Mouse (Mus musculus) testis, adult 2 months (tissue): ENCODE results near the gene Cars2.

Source experiments
- CTCF ChIP-seq: fragments of 200-500 bp; IDR thresholded peaks from 2 replicates; pipeline ENCODE4 v1.5.1; 2012; ENCODE audit warnings: low read depth, mild to moderate bottlenecking, inconsistent platforms, low read length, moderate library complexity; ENCODE audit not compliant: control insufficient read depth, insufficient read depth, insufficient replicate concordance
- POLR2A ChIP-seq: fragments of 200-500 bp; IDR thresholded peaks from 2 replicates; pipeline ENCODE4 v1.6.1; 2012; ENCODE audit warnings: low read depth, mild to moderate bottlenecking, inconsistent platforms, low read length, moderate library complexity; ENCODE audit not compliant: control insufficient read depth

- TF ChIP-seq CTCF (no peak), POLR2A (peak; percentile 81)
Measured at GRCm38 (mm10) chr8:11497017-11497990, 53.3 kb downstream of the Cars2 start, which contains the start of gene Naxd.
